Mouse (Mus musculus) embryo, embryonic 10.5 days (tissue): ENCODE data around the gene Ly6g.
"Not testable (repeated sequence)": the region's sequence is repeated elsewhere in the genome, so short reads cannot be mapped to it uniquely, and the experiment has no call there.

Source experiments
- DNase-seq: peaks from one replicate; pipeline ENCODE4 v3.0.0-alpha.2; 2015; ENCODE audit warnings: low spot score

Gene Ly6g

DNA sequence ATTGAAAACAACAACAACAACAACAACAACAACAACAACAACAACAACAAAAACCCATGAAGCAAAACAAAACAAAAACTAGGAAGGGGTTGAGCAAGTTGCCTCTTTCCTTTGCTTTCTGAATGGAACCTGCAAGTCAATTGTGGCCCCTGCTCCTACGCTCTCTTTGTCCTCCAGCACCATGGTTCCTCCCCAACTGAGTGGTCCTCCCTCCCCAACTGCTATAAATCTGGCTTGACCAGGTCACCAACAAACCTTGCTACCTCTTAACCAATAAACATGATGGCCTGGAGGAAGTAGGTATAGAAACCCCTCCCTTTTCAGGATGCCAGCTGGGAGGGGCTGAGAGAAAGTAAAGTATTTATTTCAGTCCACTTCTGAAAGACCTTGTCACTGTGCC, at the start of gene Ly6g:
Gene Ly6g (plus strand): TSS at position 301 of the 400 bp plus-strand sequence.
- DNase-seq, result no peak

DNA sequence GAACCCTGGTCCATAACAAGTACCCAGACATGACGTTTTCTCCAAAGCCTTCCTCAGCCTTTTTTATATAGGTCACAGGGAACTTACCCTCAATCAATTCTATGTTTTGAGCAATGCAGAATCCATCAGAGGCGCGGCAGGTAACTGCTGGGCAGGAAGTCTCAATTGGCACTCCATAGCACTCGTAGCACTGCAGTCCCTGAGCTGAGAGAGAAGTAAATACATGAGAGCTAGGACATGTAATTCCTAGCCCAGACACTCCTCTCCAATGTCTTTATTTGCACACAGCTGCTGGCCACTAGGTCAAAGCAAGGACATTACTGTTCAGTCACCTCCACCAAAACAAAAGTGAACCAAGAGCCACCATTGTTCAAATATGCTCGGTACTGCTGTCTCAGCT, 44.6 kb upstream of the Ly6g start:
- DNase-seq, result not testable (repeated sequence)

GRCm38 (mm10) chr15:75111861-75112630, 43.0 kb upstream of the Ly6g start, which contains the start of gene Ly6c2:
Gene Ly6c2, minus strand, starts transcription at chr15:75111970.
- DNase-seq, result not testable (repeated sequence)

GRCm38 (mm10) chr15:75116525-75116924, 38.5 kb upstream of the Ly6g start:
- DNase-seq, result no peak

DNA sequence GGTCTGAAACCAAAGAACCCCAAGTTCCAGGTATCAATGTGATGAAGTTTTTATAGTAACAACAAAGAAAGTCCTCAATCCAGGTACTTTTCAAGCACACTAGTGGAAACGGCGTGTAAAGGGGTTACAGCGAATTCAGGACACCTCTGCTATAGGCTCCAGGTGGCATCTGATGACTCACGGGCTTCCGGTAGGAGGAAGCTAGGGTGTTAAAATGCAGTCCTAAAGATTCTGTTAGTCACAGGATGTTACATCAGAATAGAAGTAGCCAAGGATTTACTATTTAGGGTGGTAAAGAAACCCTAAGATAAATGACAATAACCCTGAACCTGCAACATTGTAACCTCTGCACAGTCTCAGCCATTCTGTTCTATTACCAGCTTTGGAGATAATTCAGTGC, 37.6 kb upstream of the Ly6g start:
- not testable (repeated sequence) for DNase-seq

DNA sequence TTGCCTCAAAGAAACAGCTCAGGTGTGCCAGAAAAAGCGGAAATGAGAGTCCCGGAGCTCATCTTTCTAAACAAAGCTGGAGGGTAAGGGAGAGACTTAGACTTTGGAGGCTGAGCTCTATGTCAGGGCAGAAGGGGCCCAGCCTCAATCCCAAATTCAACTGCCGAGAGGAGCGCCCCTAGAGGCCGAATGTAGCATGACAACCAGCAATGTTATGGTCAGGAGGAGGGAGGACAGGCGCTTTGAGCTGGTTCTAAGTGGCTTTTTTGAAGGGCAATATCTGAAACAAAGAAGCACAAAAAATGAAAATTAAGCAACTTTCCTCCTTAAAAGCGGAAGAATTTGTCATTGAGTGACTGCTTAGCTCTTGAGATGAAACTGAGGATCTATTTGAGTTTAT, 36.3 kb upstream of the Ly6g start:
- DNase-seq, result peak; percentile 69

- peak; percentile 61 for DNase-seq
Measured at GRCm38 (mm10) chr15:75120066-75120465, 35.0 kb upstream of the Ly6g start.

GRCm38 (mm10) chr15:75132346-75132745, 22.7 kb upstream of the Ly6g start:
- DNase-seq, result not testable (repeated sequence)

- DNase-seq, result not testable (repeated sequence)
Measured at GRCm38 (mm10) chr15:75135090-75135783, 19.8 kb upstream of the Ly6g start.

- not testable (repeated sequence) for DNase-seq
Measured at GRCm38 (mm10) chr15:75137739-75138138, 17.3 kb upstream of the Ly6g start.

DNA sequence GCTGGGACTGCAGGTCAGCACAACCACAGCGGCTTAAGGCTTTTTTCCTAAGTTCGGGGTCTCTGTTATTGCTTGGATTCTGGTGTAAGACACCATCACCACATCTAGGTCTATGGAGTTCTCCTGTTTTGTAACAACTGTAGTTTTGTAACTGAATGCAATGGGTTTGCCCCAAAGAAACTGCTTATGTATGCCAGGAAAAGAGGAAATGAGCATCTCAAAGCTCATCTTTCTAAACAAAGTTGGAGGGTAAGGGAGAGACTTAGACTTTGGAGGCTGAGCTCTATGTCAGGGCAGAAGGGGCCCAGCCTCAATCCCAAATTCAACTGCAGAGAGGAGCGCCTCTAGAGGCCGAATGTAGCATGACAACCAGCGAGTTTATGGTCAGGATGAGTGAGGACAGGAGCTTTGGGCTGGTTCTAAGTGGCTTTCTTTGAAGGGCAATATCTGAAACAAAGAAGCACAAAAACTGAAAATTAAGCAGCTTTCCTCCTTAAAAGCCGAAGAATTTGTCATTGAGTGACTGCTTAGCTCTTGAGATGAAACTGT, 13.2 kb upstream of the Ly6g start:
- peak; percentile 47 for DNase-seq

DNA sequence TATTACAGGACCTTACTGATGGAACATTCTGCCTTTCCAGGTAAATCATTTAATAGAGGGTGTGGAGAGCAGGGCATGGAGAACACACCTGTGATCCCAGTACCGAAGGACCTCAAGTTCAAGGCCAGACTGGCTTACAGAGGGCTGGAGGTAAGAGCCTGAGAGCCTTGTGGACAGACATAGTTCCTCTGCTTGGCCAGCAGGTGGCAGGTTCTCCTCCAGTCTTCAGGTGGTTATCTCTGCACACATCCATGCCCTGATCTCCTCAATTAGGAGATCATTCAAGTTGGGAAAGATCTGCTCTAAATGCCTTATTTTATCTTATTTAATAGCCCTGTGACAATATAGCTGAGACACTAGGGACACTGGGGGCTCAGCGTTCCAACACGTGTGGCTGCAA, 11.3 kb upstream of the Ly6g start:
- DNase-seq, result no peak

- no peak for DNase-seq
Measured at GRCm38 (mm10) chr15:75153087-75153486, 2.0 kb upstream of the Ly6g start.

DNA sequence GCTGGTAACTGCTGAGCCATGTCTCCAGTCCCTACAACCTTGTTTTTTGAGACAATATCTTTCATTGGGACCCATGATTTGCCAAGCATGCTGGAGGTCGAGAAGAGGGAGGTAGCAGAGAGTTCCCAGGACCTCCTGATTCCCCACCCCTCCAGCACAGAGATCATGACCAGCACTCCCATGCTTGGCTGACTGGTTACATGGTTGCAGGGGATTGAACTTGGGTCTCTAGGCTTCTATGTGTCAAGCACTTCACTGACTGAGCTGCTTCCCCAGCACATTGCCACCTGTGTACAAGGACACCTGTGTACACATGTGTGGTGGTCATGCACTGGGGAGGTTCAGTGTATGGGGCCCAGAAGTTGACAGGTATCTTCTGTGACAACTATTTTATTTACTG, 2.6 kb downstream of the Ly6g start:
- no peak for DNase-seq

DNA sequence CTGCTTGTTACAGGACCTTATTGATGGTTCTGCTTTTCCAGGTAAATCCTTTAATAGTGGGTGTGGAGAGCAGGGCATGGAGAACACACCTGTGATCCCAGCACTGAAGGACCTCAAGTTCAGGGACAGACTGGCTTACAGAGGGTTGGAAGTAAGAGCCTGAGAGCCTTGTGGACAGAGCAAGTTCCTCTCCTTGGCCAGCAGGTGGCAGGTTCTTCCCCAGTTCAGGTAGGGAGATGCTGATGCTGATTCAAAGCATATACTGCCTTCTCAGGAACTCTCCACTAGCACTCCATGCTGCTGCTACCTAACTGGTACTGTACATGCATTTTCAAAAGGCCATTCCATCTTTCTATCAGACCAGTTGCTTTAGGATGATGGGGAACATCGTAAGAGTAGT, 20.5 kb downstream of the Ly6g start:
- DNase-seq, result peak; percentile 55

DNA sequence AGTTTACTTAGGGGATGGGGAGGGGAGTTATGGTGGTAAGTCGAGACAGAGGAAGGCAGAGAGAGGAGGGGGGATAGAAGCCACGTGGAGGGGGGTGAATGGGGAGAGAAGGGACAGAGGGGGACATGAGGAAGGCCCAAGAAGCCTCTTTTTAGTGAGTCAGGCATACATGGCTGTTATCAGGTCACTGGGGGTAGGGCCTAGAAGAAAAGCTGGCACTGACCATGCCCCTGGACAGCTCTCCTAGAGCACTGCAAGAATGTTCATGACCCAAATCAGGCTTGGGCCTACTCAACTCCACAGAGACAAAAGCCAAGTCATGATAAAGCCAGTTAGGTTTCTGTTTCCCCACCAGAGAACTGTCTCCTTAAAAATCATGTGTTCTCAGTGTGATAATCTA, 31.3 kb downstream of the Ly6g start:
- no peak for DNase-seq

- DNase-seq, result peak; percentile 44
Measured at GRCm38 (mm10) chr15:75189116-75189515, 34.1 kb downstream of the Ly6g start.

DNA sequence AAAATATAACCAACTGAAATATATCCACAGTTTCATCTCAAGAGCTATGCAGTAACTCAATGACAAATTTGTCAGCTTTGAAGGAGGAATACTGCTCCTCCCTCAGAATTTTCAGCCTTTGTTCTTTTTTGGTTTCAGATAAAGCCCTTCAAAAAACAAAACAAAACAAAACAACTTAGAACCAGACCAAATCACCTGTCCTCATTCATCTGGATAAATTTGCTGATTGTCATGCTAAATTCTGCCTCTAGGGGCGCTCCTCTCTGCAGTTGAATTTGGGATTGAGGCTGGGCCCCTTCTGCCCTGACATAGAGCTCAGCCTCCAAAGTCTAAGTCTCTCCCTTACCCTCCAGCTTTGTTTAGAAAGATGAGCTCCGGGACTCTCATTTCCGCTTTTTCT, 35.5 kb downstream of the Ly6g start:
- peak; percentile 10 for DNase-seq
